Mouse (Mus musculus) spleen, embryonic (tissue): Measurements from ENCODE around the gene Pbx1.

Experiments
- CTCF ChIA-PET: fragments of 350-600 bp; sonication (Branson Sonifier 250); formaldehyde crosslinking; loops from one replicate; lab custom pipeline; 2022; lab: Charles Lee

Gene Pbx1

DNA sequence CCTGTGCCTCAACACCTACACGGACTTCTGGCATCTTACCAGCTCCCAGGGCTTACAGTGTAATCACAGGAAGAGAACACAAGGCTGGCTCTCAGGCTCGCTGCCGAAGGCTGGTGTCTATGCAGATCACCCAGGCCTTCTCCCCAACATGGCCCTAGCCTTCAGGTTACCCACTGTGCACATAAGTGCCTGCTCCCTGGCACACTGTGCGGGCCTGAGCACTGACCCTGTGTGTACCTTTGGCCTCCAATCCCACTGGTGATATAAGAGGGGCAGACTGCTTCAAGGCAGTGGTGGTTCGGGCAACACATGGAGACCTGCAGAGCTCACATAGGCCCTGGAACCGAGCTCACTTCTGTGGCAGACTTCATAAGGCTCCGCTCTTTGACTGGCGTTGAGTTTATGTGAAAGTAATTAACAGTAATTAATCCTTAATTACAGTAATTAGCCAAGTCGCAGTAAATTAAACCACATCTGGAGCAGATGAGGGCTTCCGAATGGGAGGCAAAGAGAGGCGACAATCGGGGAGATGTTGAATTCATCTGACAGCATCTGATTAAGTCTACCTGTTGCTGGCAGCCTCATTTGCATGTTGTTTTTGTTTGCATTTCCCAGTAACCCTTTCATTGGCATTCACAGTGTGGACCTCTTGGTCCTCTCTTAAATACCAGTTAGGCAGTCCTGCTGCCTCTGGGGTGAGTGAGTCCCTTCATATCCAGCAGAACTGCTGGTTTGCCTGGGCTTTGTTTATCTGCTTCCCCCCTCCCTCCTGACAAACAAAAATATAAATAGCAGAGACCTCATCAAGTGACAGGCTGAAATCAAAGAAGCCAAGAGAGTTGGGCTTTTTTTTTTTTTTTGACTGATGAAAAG, 163.1 kb downstream of the Pbx1 start:
- CTCF ChIA-PET: no interaction called here

DNA sequence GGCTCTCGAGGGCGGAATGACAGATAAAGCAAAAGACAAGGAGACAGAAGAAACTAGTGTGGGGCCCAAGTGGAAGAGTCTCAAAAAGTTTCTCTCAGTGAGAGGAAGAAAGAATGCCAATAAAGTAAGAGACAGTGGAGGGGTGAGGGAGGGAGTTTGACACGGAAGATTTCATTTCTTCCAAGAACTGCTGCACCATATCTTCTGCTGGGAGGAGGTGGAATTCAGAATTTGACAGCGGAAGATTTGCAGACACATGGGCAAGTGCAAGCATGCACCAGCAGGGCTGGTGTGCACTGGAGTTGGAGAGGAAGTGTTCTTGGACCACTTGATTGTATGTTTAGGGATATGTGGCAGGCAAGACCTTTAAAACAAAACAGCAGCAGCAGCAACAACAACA, 163.8 kb downstream of the Pbx1 start:
- CTCF ChIA-PET: no interaction called here

DNA sequence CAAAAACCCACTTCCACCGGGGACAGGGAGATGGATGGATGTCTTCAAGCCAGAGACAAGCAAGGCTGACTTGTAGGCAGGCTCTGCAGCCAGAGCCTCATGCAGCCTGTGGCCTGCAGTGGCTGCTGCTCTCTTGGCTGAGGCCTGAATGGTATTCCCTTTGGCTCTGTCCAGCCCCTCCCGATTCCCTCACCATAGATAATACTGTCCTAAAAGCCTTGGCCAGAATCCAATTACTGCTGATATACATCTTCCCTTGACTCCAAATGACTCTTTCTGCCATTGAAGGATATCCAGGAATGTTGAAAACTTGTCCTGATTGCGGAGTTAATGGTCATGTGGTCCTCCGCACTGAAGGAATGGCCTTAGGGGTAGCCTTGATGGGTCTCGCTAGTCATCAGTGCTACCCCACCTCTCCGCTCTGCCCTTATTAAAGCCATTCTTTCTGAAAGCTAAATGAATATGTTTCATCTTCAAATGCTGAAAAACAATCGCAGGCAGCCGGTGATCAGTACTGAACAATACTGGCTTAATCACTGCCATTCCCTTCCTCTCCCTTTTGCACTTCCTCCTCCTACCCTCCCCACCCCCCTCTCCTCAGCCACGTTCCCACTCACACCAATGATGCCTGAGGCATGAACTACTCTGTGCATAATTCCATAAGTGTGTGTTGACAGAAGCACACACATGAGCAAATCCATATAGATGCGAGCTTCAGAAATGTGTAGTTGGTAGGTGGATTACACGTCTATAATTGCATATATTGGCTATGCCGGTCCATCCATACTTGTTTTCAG, 166.3 kb downstream of the Pbx1 start:
- CTCF ChIA-PET: no interaction called here

- CTCF ChIA-PET: no interaction called here
These were observed 167.0 kb downstream of the Pbx1 start for GRCm38 (mm10) chr1:168265090-168265489.

GRCm38 (mm10) chr1:168260391-168260790, 171.7 kb downstream of the Pbx1 start:
- CTCF ChIA-PET: no interaction called here

DNA sequence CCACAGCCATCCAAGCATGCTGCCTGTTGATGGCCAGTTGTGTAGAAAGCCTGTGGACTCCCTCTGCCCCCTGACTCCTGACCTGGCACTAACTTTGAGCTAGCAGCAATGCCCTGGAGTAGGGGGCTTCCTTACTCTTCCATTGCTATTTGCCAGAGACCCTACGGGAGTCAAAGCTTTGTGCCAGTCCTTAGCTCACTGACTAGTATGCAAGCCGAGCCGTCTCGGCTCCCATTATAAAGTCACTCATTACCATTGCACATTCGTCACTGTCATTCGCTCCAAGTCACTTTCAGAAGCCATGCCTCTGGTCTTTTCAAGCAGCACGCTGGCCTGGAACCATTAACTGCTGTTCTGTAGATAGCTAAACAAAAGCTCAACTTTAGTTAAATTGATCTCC, 173.2 kb downstream of the Pbx1 start:
- CTCF ChIA-PET: no interaction called here

DNA sequence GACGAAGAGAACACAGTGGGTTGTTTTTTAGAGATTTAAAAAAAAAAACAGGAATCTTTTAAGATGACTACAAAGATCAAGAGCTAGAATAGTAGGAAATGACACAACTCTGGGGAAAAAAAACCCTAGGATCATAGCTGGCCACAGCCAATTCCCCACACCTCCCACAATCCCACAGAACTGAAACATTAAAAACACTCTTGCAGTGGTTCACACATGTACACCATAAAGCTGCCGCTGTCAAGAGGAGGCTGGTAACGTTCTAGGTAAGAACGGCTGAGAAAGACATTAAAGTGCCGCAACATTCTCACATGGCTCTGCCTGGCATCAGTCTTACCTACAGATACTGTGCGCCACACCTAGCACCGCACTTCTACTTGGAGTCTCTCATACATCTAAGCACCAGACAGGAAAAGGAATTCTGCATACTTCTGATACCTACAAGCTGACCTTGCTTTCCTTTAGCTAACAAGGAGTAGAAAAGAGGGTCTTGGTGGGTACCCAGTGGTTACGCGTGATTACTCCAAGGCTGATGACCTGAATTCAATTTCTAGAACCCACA, 176.6 kb downstream of the Pbx1 start:
- CTCF ChIA-PET: no interaction called here

DNA sequence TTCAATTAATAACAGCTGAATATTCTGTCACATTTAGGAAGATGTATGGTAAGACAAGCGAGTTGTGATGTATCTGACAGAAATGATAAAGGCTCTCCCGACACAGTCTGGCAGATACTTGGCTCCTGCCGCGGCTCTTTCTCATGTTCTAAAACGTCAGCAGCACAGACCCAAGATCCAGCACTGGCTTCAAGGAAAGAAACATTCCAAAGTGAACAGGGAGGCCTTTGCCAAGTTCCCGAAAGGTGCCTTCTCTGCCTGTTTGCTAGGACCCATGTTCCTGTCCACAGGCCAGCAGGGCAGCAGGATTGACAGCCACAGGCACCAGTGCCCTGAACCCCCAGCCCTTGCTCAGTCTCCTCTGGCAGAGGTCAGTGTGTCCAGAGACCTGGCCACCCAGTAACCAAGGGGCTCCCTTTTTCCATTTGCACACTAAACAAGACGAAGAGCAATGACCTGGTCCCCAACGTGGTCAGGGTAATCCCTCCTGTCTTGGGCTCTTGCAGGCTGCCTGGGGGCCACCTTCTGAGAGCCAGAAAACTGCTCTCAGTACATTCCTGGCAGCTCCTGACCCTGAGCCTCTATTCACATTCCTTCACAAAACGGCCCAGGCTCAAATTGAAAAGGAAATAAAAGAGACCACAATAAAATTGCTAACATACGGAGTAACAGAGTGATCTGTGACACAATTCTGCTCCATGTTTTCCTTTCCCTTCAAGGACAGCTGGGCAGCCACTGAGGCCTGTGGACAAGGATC, 184.9 kb downstream of the Pbx1 start:
- CTCF ChIA-PET: no interaction called here

DNA sequence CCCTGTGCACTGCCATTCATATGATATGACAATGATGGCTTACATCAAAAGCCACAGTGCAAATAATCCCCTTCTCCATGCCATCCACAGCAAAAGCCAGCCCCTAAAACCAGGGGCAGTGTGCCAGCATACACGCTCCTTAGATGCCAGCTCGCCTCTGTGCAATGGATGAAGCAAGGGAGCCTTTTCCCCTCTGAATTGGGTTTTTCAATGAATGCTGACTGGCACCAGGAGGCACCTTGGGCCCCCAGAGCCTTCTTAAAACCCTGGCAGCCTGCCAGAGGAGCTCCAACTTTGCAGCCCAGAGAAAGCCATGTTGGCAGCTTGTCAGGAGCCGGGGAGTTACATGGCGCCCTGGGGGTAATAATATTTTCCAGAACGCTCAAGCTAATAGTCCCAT, 186.5 kb downstream of the Pbx1 start:
- CTCF ChIA-PET: no interaction called here

GRCm38 (mm10) chr1:168243759-168244158, 188.3 kb downstream of the Pbx1 start:
- CTCF ChIA-PET: no interaction called here

- CTCF ChIA-PET: no interaction called here
These were observed 189.0 kb downstream of the Pbx1 start for GRCm38 (mm10) chr1:168243068-168243467.

DNA sequence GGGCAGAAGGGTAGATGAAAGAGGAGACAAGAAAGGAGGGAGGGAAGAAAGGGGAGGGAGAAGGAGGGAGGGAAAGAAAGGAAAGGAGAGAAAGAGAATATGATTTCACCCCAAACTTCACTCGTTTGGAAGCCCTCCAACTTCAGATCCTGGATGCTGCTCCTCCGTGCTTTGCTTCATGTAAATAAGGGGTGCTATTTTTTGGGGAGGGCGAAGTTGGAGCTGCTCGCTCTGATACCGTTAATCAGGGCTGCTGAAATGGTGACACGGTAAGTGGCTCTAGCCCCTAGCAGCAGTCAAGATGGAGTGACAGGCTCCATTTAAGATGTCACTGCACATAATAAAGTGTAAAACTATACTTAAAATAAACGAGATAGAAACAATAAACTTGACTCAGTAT, 190.8 kb downstream of the Pbx1 start:
- CTCF ChIA-PET: no interaction called here

- CTCF ChIA-PET: no interaction called here
These were observed 191.2 kb downstream of the Pbx1 start for GRCm38 (mm10) chr1:168240846-168241245.

- CTCF ChIA-PET: no interaction called here
These were observed 191.7 kb downstream of the Pbx1 start for GRCm38 (mm10) chr1:168240386-168240785.

DNA sequence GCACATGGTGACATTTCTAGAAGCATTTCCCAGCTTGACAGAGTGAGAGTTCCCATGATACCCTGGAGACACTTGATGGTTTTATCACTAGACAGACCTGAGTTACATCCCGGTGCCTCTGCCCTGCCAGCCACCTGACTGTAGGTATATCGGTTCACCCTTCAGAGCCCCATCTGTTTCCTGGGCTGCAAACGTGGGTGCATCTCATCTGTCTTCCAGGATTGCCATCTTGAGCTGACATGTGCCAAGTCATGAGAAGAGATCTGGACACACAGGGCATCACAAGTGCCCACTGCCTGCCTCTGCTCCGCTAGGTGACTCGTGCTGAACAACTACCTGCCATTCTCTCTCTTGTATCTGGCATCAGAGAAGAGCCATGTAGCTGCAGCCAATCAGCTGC, 196.0 kb downstream of the Pbx1 start:
- CTCF ChIA-PET: no interaction called here

GRCm38 (mm10) chr1:168234355-168234754, 197.7 kb downstream of the Pbx1 start:
- CTCF ChIA-PET: no interaction called here

GRCm38 (mm10) chr1:168233182-168233581, 198.9 kb downstream of the Pbx1 start:
- CTCF ChIA-PET: no interaction called here

DNA sequence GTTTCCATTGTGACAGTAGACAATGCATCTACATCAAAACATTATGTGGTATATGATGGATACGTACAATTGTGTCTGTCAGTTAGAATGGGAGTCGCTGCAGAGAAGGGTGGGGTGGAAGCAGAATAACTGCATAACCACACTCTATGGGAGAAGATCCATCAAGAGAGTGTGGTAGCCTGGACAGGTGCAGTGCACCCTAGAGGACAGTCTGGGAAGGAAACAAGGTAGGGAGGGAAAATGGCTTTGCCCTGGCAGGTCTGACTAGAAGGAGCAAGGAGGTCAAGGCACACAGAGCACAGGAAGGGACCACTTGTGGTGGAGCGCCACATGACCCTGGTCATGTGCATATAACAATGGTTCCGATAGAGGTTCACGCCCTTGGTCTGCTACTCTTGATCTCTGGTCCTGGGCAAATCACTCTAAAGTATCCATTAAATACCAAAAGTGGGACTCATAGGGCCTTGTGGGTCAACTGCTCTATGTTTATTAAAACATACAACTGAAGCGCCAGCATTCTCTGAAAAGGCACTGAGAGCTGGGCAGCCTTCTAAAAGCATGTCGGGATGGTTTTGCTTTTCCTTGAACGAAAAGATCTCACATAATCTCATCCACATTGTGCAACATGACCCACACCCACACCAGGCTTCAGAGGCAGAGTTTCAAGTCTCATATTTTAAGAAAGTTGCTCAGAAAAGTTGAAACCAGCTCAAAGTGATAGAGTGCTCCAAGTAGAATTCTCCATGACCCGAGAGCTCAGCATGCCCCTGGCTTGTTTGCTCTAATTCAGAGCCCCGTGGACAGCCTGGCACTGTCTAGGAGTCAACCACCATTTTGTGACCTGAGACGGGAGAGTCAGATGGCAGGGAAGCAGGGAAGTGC, 200.3 kb downstream of the Pbx1 start:
- CTCF ChIA-PET: no interaction called here

- CTCF ChIA-PET: interaction anchor here (0.8 kb wide), 1 partner anchor 1434 kb away, joined by 4 read pairs; no protein-coding TSS in a partner anchor
These were observed 201.2 kb downstream of the Pbx1 start for GRCm38 (mm10) chr1:168230858-168231257.

- CTCF ChIA-PET: no interaction called here
These were observed 201.9 kb downstream of the Pbx1 start for GRCm38 (mm10) chr1:168230134-168230533.
